Mouse (Mus musculus) thymus, adult 2 months (tissue): ENCODE data around the gene Stx8. TPM values are rescaled to one million over a fixed set of nuclear protein-coding genes. Genes with fewer than 3 reads are reported as not detected.

Source experiments
- DNase-seq: peaks from one replicate; pipeline ENCODE4 v3.0.0; 2021
- H3K27ac ChIP-seq: fragments of 200-500 bp; 2 replicates; pipeline ENCODE4 v1.5.1; 2012; ENCODE audit warnings: low read length, control low read depth; ENCODE audit not compliant: control insufficient read depth, insufficient read depth
- H3K27me3 ChIP-seq: fragments of 200-500 bp; 2 replicates; pipeline ENCODE4 v1.6.1; 2012; ENCODE audit warnings: mild to moderate bottlenecking, low read length, moderate library complexity, mixed read lengths; ENCODE audit not compliant: control insufficient read depth, insufficient read depth
- H3K36me3 ChIP-seq: fragments of 200-500 bp; 2 replicates; pipeline ENCODE4 v1.6.1; 2012; ENCODE audit warnings: mild to moderate bottlenecking, low read length, moderate library complexity; ENCODE audit not compliant: control insufficient read depth, insufficient read depth
- H3K4me1 ChIP-seq: fragments of 200-500 bp; replicated peaks from 2 replicates; pipeline ENCODE4 v1.6.1; 2012; ENCODE audit warnings: low read length; ENCODE audit not compliant: control insufficient read depth, insufficient read depth
- H3K4me3 ChIP-seq: fragments of 200-500 bp; 2 replicates; pipeline ENCODE4 v1.5.1; 2012; ENCODE audit warnings: mild to moderate bottlenecking, low read length, control low read depth, moderate library complexity; ENCODE audit not compliant: control insufficient read depth, insufficient read depth
- CTCF ChIP-seq: fragments of 200-500 bp; IDR thresholded peaks from 2 replicates; pipeline ENCODE4 v1.5.1; 2012; ENCODE audit warnings: mild to moderate bottlenecking, control low read depth, low read length, moderate library complexity, borderline replicate concordance; ENCODE audit not compliant: control insufficient read depth, poor library complexity, insufficient read depth; ENCODE audit errors: extremely low read depth
- POLR2A ChIP-seq: fragments of 200-500 bp; IDR thresholded peaks from 2 replicates; pipeline ENCODE4 v1.6.1; 2012; ENCODE audit warnings: mild to moderate bottlenecking, low read length, control low read depth, moderate library complexity; ENCODE audit not compliant: control insufficient read depth, poor library complexity, insufficient read depth; ENCODE audit errors: extremely low read depth
- WGBS: fragments of 180-500 bp; shearing (Covaris S2); methylation state at CpG from one replicate; pipeline ENCODE4 v1.1.7; 2018; 5-methylcytosine and 5-hydroxymethylcytosine counted together
- polyA plus RNA-seq: library from polyadenylated mRNA; depleted of rRNA; stranded (reverse); fragments of >200 nt; gene quantifications from 2 replicates; pipeline ENCODE4 v1.2.3, GENCODE M21; 2012

The Stx8 gene
- polyA plus RNA-seq, 1 experiment: 8.2 TPM

GRCm38 (mm10) chr11:68072597-68073210 is 106.7 kb downstream of the Stx8 start:
- no peak for TF ChIP-seq POLR2A
- no peak for TF ChIP-seq CTCF
- H3K27me3 ChIP-seq: no peaks in the 10 kb centered on the region
- 76% methylated on average over 11 of the region's 11 CpGs for WGBS
- no peaks in the 10 kb centered on the region for H3K36me3 ChIP-seq
- no peak overlapping the region for H3K4me3 ChIP-seq
- no peaks in the 10 kb centered on the region for H3K4me1 ChIP-seq
- no peak for DNase-seq
- no peak overlapping the region for H3K27ac ChIP-seq

GRCm38 (mm10) chr11:68074686-68075085 is 108.7 kb downstream of the Stx8 start:
- DNase-seq: no peak
- Histone ChIP-seq H3K4me3 (no peak overlapping the region), H3K27ac (no peak overlapping the region), H3K36me3 (no peaks in the 10 kb centered on the region), H3K4me1 (no peaks in the 10 kb centered on the region), H3K27me3 (no peaks in the 10 kb centered on the region)
- TF ChIP-seq POLR2A: no peak
- TF ChIP-seq CTCF: no peak
- 90% methylated on average over 5 of the region's 5 CpGs for WGBS

- Histone ChIP-seq H3K27me3 (no peaks in the 10 kb centered on the region), H3K4me3 (no peak overlapping the region), H3K36me3 (no peaks in the 10 kb centered on the region), H3K27ac (no peak overlapping the region), H3K4me1 (no peaks in the 10 kb centered on the region)
- WGBS: 97% methylated on average over 2 of the region's 2 CpGs
- DNase-seq: no peak
- TF ChIP-seq CTCF (no peak), POLR2A (no peak)
These were observed 109.3 kb downstream of the Stx8 start for GRCm38 (mm10) chr11:68075331-68075730.

GRCm38 (mm10) chr11:68079756-68080155 is 113.8 kb downstream of the Stx8 start:
- Histone ChIP-seq H3K36me3 (no peaks in the 10 kb centered on the region), H3K27ac (no peak overlapping the region), H3K27me3 (no peaks in the 10 kb centered on the region), H3K4me3 (no peak overlapping the region), H3K4me1 (peaks cover 3% of the 10 kb centered on the region; the same call in 1 of the 2 replicates)
- DNase-seq: no peak
- TF ChIP-seq POLR2A (no peak), CTCF (no peak)
- 98% methylated on average over 2 of the region's 2 CpGs for WGBS

- Histone ChIP-seq H3K27me3 (no peaks in the 10 kb centered on the region), H3K4me1 (peaks cover 5% of the 10 kb centered on the region; the same call in 1 of the 2 replicates), H3K36me3 (no peaks in the 10 kb centered on the region), H3K27ac (no peak overlapping the region), H3K4me3 (no peak overlapping the region)
- TF ChIP-seq CTCF: no peak
- TF ChIP-seq POLR2A: no peak
- WGBS: 96% methylated on average over 2 of the region's 2 CpGs
- no peak for DNase-seq
These were observed 115.0 kb downstream of the Stx8 start for GRCm38 (mm10) chr11:68080999-68081398.

GRCm38 (mm10) chr11:68082756-68083155 is 116.8 kb downstream of the Stx8 start:
- 98% methylated on average over 12 of the region's 12 CpGs for WGBS
- DNase-seq: no peak
- H3K4me1 ChIP-seq: peaks cover 10% of the 10 kb centered on the region

More at GRCm38 (mm10) chr11:68082756-68083155, 116.8 kb downstream of the Stx8 start:
- Histone ChIP-seq H3K36me3 (no peaks in the 10 kb centered on the region), H3K27ac (no peak overlapping the region), H3K27me3 (no peaks in the 10 kb centered on the region), H3K4me3 (no peak overlapping the region)
- TF ChIP-seq CTCF (no peak), POLR2A (no peak)
